Mouse (Mus musculus): ENCODE results near the gene Ldlrap1. TPM values are rescaled to one million over a fixed set of nuclear protein-coding genes. Genes with fewer than 3 reads are reported as not detected.

The Ldlrap1 gene
- polyA plus RNA-seq, 1 experiment from 2014 or later, result 4.1 TPM

- Histone ChIP-seq H3K27ac (no peak overlapping the region), H3K4me1 (replicated peaks) (0 out of 2 replicates have a peak, but pooled peaks cover 2% of the 10 kb centered on the region), H3K36me3 (no peaks in the 10 kb centered on the region), H3K4me2 (no peak overlapping the region), H3K9me3 (no peaks in the 10 kb centered on the region), H3K27me3 (no peaks in the 10 kb centered on the region), H3K4me3 (no peak overlapping the region), H3K9ac (no peak overlapping the region)
- WGBS, result 70% methylated on average over 3 of the region's 3 CpGs
- no peak for ATAC-seq (ENCODE audit: low FRiP score)
Observed at GRCm38 (mm10) chr4:134723251-134723650, 44.6 kb downstream of the Ldlrap1 start.

- Histone ChIP-seq H3K4me2 (no peak overlapping the region), H3K4me3 (no peak overlapping the region), H3K27me3 (no peaks in the 10 kb centered on the region), H3K36me3 (no peaks in the 10 kb centered on the region), H3K27ac (no peak overlapping the region), H3K9me3 (no peaks in the 10 kb centered on the region), H3K9ac (no peak overlapping the region), H3K4me1 (replicated peaks) (peaks cover 6% of the 10 kb centered on the region; the same call in 1 of the 2 replicates)
- ATAC-seq (ENCODE audit: low FRiP score), result no peak
- 85% methylated on average over 6 of the region's 6 CpGs for WGBS
Observed at GRCm38 (mm10) chr4:134721076-134721475, 46.7 kb downstream of the Ldlrap1 start.

GRCm38 (mm10) chr4:134720371-134720770 lies 47.5 kb downstream of the Ldlrap1 start:
- no peaks in the 10 kb centered on the region for H3K9me3 ChIP-seq
- H3K27ac ChIP-seq, result no peak overlapping the region
- no peaks in the 10 kb centered on the region for H3K36me3 ChIP-seq
- H3K4me3 ChIP-seq, result no peak overlapping the region
- peaks cover 6% of the 10 kb centered on the region; the same call in 1 of the 2 replicates for H3K4me1 ChIP-seq (replicated peaks)
- H3K9ac ChIP-seq, result no peak overlapping the region
- H3K27me3 ChIP-seq, result no peaks in the 10 kb centered on the region
- ATAC-seq (ENCODE audit: low FRiP score), result no peak
- WGBS, result 86% methylated on average over 3 of the region's 3 CpGs
- no peak overlapping the region for H3K4me2 ChIP-seq

GRCm38 (mm10) chr4:134719489-134719888 lies 48.3 kb downstream of the Ldlrap1 start:
- H3K27me3 ChIP-seq, result no peaks in the 10 kb centered on the region
- H3K27ac ChIP-seq, result no peak overlapping the region; the same call in 1 of the 2 replicates
- H3K9ac ChIP-seq, result no peak overlapping the region
- ATAC-seq (ENCODE audit: low FRiP score), result no peak
- H3K36me3 ChIP-seq, result no peaks in the 10 kb centered on the region
- H3K4me3 ChIP-seq, result no peak overlapping the region
- WGBS, result 81% methylated on average over 8 of the region's 8 CpGs
- peaks cover 6% of the 10 kb centered on the region; the same call in 1 of the 2 replicates for H3K4me1 ChIP-seq (replicated peaks)
- H3K9me3 ChIP-seq, result no peaks in the 10 kb centered on the region
- no peak overlapping the region for H3K4me2 ChIP-seq

- H3K36me3 ChIP-seq, result no peaks in the 10 kb centered on the region
- H3K9ac ChIP-seq, result no peak overlapping the region
- no peak overlapping the region for H3K4me3 ChIP-seq
- peaks cover 11% of the 10 kb centered on the region for H3K4me1 ChIP-seq (replicated peaks)
- no peaks in the 10 kb centered on the region for H3K27me3 ChIP-seq
- no peaks in the 10 kb centered on the region for H3K9me3 ChIP-seq
- H3K27ac ChIP-seq, result no peak overlapping the region
- WGBS, result 8% methylated on average over 8 of the region's 8 CpGs
- H3K4me2 ChIP-seq, result no peak overlapping the region
- ATAC-seq (ENCODE audit: low FRiP score), result peak; percentile 83
Observed at GRCm38 (mm10) chr4:134713937-134714336, 53.9 kb downstream of the Ldlrap1 start.

- Histone ChIP-seq H3K4me1 (replicated peaks) (peaks cover 45% of the 10 kb centered on the region), H3K27me3 (peaks cover 31% of the 10 kb centered on the region), H3K36me3 (no peaks in the 10 kb centered on the region), H3K9ac (peak overlapping the region; percentile 78; the same call in 1 of the 2 replicates), H3K4me3 (peak overlapping the region; percentile 65), H3K27ac (peak overlapping the region; percentile 89), H3K4me2 (peak overlapping the region; percentile 98), H3K9me3 (no peaks in the 10 kb centered on the region)
- ATAC-seq (ENCODE audit: low FRiP score), result no peak
- WGBS, result 60% methylated on average over 5 of the region's 5 CpGs
Observed at GRCm38 (mm10) chr4:134705311-134705710, 62.5 kb downstream of the Ldlrap1 start.

GRCm38 (mm10) chr4:134704590-134704989 lies 63.2 kb downstream of the Ldlrap1 start:
- peak overlapping the region; percentile 89 for H3K27ac ChIP-seq
- H3K9me3 ChIP-seq, result no peaks in the 10 kb centered on the region
- H3K4me3 ChIP-seq, result peak overlapping the region; percentile 65
- peaks cover 31% of the 10 kb centered on the region for H3K27me3 ChIP-seq
- peak; percentile 70 for ATAC-seq (ENCODE audit: low FRiP score)
- H3K36me3 ChIP-seq, result no peaks in the 10 kb centered on the region
- H3K9ac ChIP-seq, result peak overlapping the region; percentile 78
- H3K4me1 ChIP-seq (replicated peaks), result peaks cover 45% of the 10 kb centered on the region
- WGBS, result 1% methylated on average over 21 of the region's 21 CpGs
- H3K4me2 ChIP-seq, result peak overlapping the region; percentile 98

GRCm38 (mm10) chr4:134703835-134704546 lies 63.8 kb downstream of the Ldlrap1 start, which contains the start of gene Man1c1:
TSS of gene Man1c1 (minus strand) at chr4:134704290.
- peaks cover 45% of the 10 kb centered on the region for H3K4me1 ChIP-seq (replicated peaks)
- ATAC-seq (ENCODE audit: low FRiP score), result peak; percentile 94
- H3K27ac ChIP-seq, result peak within 1 kb of the TSS; percentile 89
- peaks cover 31% of the 10 kb centered on the region for H3K27me3 ChIP-seq
- WGBS, result under 1% methylated on average over 66 of the region's 81 CpGs
- H3K4me3 ChIP-seq, result peak within 1 kb of the TSS; percentile 65
- no peaks in the 10 kb centered on the region for H3K36me3 ChIP-seq
- H3K4me2 ChIP-seq, result peak within 1 kb of the TSS; percentile 98
- H3K9ac ChIP-seq, result peak within 1 kb of the TSS; percentile 80
- H3K9me3 ChIP-seq, result no peaks in the 10 kb centered on the region

- Histone ChIP-seq H3K27me3 (peaks cover 31% of the 10 kb centered on the region), H3K4me1 (replicated peaks) (peaks cover 45% of the 10 kb centered on the region), H3K36me3 (no peaks in the 10 kb centered on the region), H3K4me2 (peak overlapping the region; percentile 98), H3K4me3 (peak overlapping the region; percentile 65), H3K9me3 (no peaks in the 10 kb centered on the region), H3K27ac (peak overlapping the region; percentile 58), H3K9ac (peak overlapping the region; percentile 80)
- under 1% methylated on average over 88 of the region's 90 CpGs for WGBS
- ATAC-seq (ENCODE audit: low FRiP score), result no peak; the same call in 1 of the 2 replicates
Observed at GRCm38 (mm10) chr4:134702981-134703834, 64.6 kb downstream of the Ldlrap1 start.

- peaks cover 27% of the 10 kb centered on the region for H3K27me3 ChIP-seq
- no peak for ATAC-seq (ENCODE audit: low FRiP score)
- H3K4me2 ChIP-seq, result peak overlapping the region; percentile 98
- peaks cover 53% of the 10 kb centered on the region for H3K4me1 ChIP-seq (replicated peaks)
- no peaks in the 10 kb centered on the region for H3K9me3 ChIP-seq
- peak overlapping the region; percentile 80; the same call in 1 of the 2 replicates for H3K9ac ChIP-seq
- H3K4me3 ChIP-seq, result peak overlapping the region; percentile 65
- WGBS, result 39% methylated on average over 6 of the region's 6 CpGs
- H3K27ac ChIP-seq, result no peak overlapping the region
- H3K36me3 ChIP-seq, result no peaks in the 10 kb centered on the region
Observed at GRCm38 (mm10) chr4:134701934-134702333, 65.9 kb downstream of the Ldlrap1 start.

GRCm38 (mm10) chr4:134700911-134701310 lies 66.9 kb downstream of the Ldlrap1 start:
- H3K9ac ChIP-seq, result no peak overlapping the region
- no peak overlapping the region for H3K4me3 ChIP-seq
- H3K4me1 ChIP-seq (replicated peaks), result peaks cover 54% of the 10 kb centered on the region

More at GRCm38 (mm10) chr4:134700911-134701310, 66.9 kb downstream of the Ldlrap1 start:
- 91% methylated on average over 2 of the region's 2 CpGs for WGBS
- no peaks in the 10 kb centered on the region for H3K36me3 ChIP-seq
- H3K27ac ChIP-seq, result no peak overlapping the region
- no peaks in the 10 kb centered on the region for H3K9me3 ChIP-seq
- H3K27me3 ChIP-seq, result peaks cover 27% of the 10 kb centered on the region
- H3K4me2 ChIP-seq, result peak overlapping the region; percentile 98
- ATAC-seq (ENCODE audit: low FRiP score), result no peak
